Mouse (Mus musculus) left cerebral cortex, postnatal 14 days (tissue): Measurements from ENCODE around the gene Atrn. TPM values are rescaled to one million over a fixed set of nuclear protein-coding genes. Genes with fewer than 3 reads are reported as not detected.

Experiments used
- DNase-seq, 2 experiments: peaks; one replicate each; pipeline ENCODE4 v3.0.0; 2021 to 2022; ENCODE audit warnings: low spot score in 2 of 2, mixed read lengths in 1 of 2
- intact Hi-C: fragments of 180-260 bp; cut with DNase I; formaldehyde crosslinking; loops from one replicate; pipeline ENCODE4 v1.15.1; 2025
- long read RNA-seq, 2 experiments: library from polyadenylated mRNA; stranded (forward); transcript quantifications; one replicate each; pipeline ENCODE4 v2.0.0; 2021
- total RNA-seq, 2 experiments: library from RNA; stranded (reverse); gene quantifications; 2 replicates each; pipeline ENCODE4 v1.2.3; 2021

The Atrn gene
- total RNA-seq: 100 to 1,000 TPM; 121 to 126 TPM
- long read RNA-seq, experiment 1, full-length matches to known transcripts: 6 of 74 reads
- long read RNA-seq, experiment 1, partial matches to known transcripts: 68 of 74 reads
- long read RNA-seq, experiment 1, other reads (novel, unspliced or antisense): 0 of 74 reads
- long read RNA-seq, experiment 2, full-length matches to known transcripts: 1 of 56 reads
- long read RNA-seq, experiment 2, partial matches to known transcripts: 52 of 56 reads
- long read RNA-seq, experiment 2, other reads (novel, unspliced or antisense): 3 of 56 reads

GRCm38 (mm10) chr2:130905751-130906583 lies at the start of gene Atrn, which contains the start of gene 4930402H24Rik:
Gene Atrn, plus strand, starts transcription at chr2:130906495.
Gene 4930402H24Rik, minus strand, starts transcription at chr2:130906406.
- intact Hi-C loops: loop anchor here (2.0 to 5.0 kb wide), 2 partner anchors 41 to 65 kb away; no protein-coding TSS in a partner anchor
- peak; percentile 90 to 92 for DNase-seq

- no peak for DNase-seq
- intact Hi-C loops: no loop called here
Observed at GRCm38 (mm10) chr2:130862091-130862490, 44.2 kb upstream of the Atrn start.

- intact Hi-C loops: no loop called here
- DNase-seq: no peak
Observed at GRCm38 (mm10) chr2:130870916-130871315, 35.4 kb upstream of the Atrn start.

GRCm38 (mm10) chr2:130877376-130877775 lies 28.9 kb upstream of the Atrn start:
- intact Hi-C loops: no loop called here
- DNase-seq: no peak

GRCm38 (mm10) chr2:130886983-130887382 lies 19.3 kb upstream of the Atrn start:
- intact Hi-C loops: no loop called here
- no peak for DNase-seq

- DNase-seq: no peak
- intact Hi-C loops: no loop called here
Observed at GRCm38 (mm10) chr2:130887456-130887855, 18.8 kb upstream of the Atrn start.

GRCm38 (mm10) chr2:130896944-130897343 lies 9.4 kb upstream of the Atrn start:
- intact Hi-C loops: no loop called here
- DNase-seq: no peak

- intact Hi-C loops: no loop called here
- no peak for DNase-seq
Observed at GRCm38 (mm10) chr2:130897856-130898255, 8.4 kb upstream of the Atrn start.

GRCm38 (mm10) chr2:130898783-130899182 lies 7.5 kb upstream of the Atrn start:
- intact Hi-C loops: no loop called here

GRCm38 (mm10) chr2:130906584-130907315 lies 455 bp downstream of the Atrn start:
- intact Hi-C loops: loop anchor here (2.0 to 5.0 kb wide), 2 partner anchors 41 to 66 kb away; no protein-coding TSS in a partner anchor
- DNase-seq: peak; percentile 16 to 17

More at GRCm38 (mm10) chr2:130898783-130899182, 7.5 kb upstream of the Atrn start:
- DNase-seq: no peak

- intact Hi-C loops: no loop called here
- no peak for DNase-seq
Observed at GRCm38 (mm10) chr2:130911691-130912090, 5.4 kb downstream of the Atrn start.

GRCm38 (mm10) chr2:130914873-130915272 lies 8.6 kb downstream of the Atrn start:
- no peak for DNase-seq
- intact Hi-C loops: no loop called here

- intact Hi-C loops: no loop called here
- DNase-seq: no peak
Observed at GRCm38 (mm10) chr2:130916521-130917147, 10.3 kb downstream of the Atrn start.

GRCm38 (mm10) chr2:130917686-130918085 lies 11.4 kb downstream of the Atrn start:
- intact Hi-C loops: no loop called here
- no peak for DNase-seq

- DNase-seq: no peak
- intact Hi-C loops: no loop called here
Observed at GRCm38 (mm10) chr2:130919062-130919593, 12.8 kb downstream of the Atrn start.

- intact Hi-C loops: no loop called here
- DNase-seq: no peak
Observed at GRCm38 (mm10) chr2:130924950-130925349, 18.7 kb downstream of the Atrn start.

- no peak for DNase-seq
- intact Hi-C loops: no loop called here
Observed at GRCm38 (mm10) chr2:130928031-130928430, 21.7 kb downstream of the Atrn start.

- intact Hi-C loops: no loop called here
- DNase-seq: no peak
Observed at GRCm38 (mm10) chr2:130928530-130928929, 22.2 kb downstream of the Atrn start.

- DNase-seq: no peak
- intact Hi-C loops: no loop called here
Observed at GRCm38 (mm10) chr2:130929994-130930393, 23.7 kb downstream of the Atrn start.
